Mouse (Mus musculus) kidney, adult 2 months (tissue): ENCODE results near the gene Adgb. TPM values are rescaled to one million over a fixed set of nuclear protein-coding genes. Genes with fewer than 3 reads are reported as not detected.
"Not testable (repeated sequence)": the region's sequence is repeated elsewhere in the genome, so short reads cannot be mapped to it uniquely, and the experiment has no call there.

ENCODE experiments used
- DNase-seq: peaks from one replicate; pipeline ENCODE4 v3.0.0; 2021
- H3K27ac ChIP-seq: fragments of 200-500 bp; 2 replicates; pipeline ENCODE4 v1.5.1; 2012; ENCODE audit warnings: low read depth, low read length, control low read depth, inconsistent platforms; ENCODE audit not compliant: insufficient read depth
- H3K27me3 ChIP-seq: fragments of 200-500 bp; replicated peaks from 2 replicates; pipeline ENCODE4 v1.6.1; 2012; ENCODE audit warnings: mild to moderate bottlenecking, moderate library complexity, low read length, inconsistent platforms; ENCODE audit not compliant: control insufficient read depth, insufficient read depth
- H3K36me3 ChIP-seq: fragments of 200-500 bp; 2 replicates; pipeline ENCODE4 v1.6.1; 2012; ENCODE audit warnings: mild to moderate bottlenecking, moderate library complexity, low read length, inconsistent platforms; ENCODE audit not compliant: control insufficient read depth, insufficient read depth
- H3K4me1 ChIP-seq: fragments of 200-500 bp; 2 replicates; pipeline ENCODE4 v1.6.1; 2011; ENCODE audit warnings: low read length; ENCODE audit not compliant: control insufficient read depth, insufficient read depth
- H3K4me3 ChIP-seq: fragments of 200-500 bp; 2 replicates; pipeline ENCODE4 v1.5.1; 2011; ENCODE audit warnings: mild to moderate bottlenecking, low read depth, low read length, control low read depth; ENCODE audit not compliant: insufficient read depth
- CTCF ChIP-seq: fragments of 200-500 bp; conservative IDR thresholded peaks from 2 replicates; pipeline ENCODE4 v1.5.1; 2011; ENCODE audit warnings: low read depth, mild to moderate bottlenecking, control low read depth, low read length, moderate library complexity, mixed read lengths; ENCODE audit not compliant: insufficient read depth, insufficient read length
- POLR2A ChIP-seq: fragments of 200-500 bp; IDR thresholded peaks from one replicate; pipeline ENCODE4 v1.6.1; 2011; ENCODE audit warnings: low read depth, low read length, control low read depth
- WGBS: fragments of 180-500 bp; shearing (Covaris S2); methylation state at CpG from one replicate; pipeline ENCODE4 v1.1.7; 2018; 5-methylcytosine and 5-hydroxymethylcytosine counted together
- polyA plus RNA-seq: library from polyadenylated mRNA; depleted of rRNA; stranded (reverse); fragments of >200 nt; gene quantifications from 2 replicates; pipeline ENCODE4 v1.2.3, GENCODE M21; 2012; rRNA removed

Adgb gene
- 0.07 and 0.09 TPM in 2 replicates for polyA plus RNA-seq

DNA sequence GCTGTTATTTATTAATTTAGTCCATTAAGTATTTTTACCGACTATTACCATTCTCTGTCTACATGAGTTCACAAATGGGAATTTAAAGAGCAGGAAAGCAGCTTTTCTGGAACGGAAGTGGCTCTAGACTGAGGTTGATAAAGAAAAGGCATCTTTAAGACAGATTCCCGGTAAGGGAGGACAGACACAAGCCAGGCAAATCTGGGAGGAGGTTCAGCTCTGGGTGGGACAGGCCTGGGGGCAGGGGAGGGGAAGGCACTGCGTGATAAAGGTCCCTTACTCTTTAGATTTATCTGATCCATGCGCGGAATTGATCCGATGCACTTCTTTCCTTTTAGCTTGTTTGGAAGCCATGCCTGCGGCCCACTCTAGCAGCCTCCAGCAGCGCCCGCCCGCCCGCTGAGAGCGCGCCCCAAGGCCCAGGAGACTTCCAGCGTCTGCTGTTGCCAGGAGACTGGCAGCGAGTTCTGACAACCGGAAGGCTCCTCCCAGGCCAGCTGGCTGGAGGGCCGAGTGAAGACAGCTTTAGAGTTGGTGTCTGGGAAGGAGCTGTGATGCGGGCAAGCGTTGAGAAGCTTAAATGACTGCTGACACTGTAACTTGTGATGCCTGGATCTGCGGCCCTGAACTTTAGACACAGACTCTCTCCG, at the start of gene Adgb:
Gene Adgb, minus strand, starts transcription at position 366 of the 650 bp plus-strand sequence.
- Histone ChIP-seq H3K4me3 (0 out of 2 replicates have a peak within 1 kb of the TSS, but pooled peaks have one; percentile 8), H3K4me1 (no peaks in the 10 kb centered on the region; the same call in 1 of the 2 replicates), H3K27ac (no peak within 1 kb of the TSS), H3K36me3 (no peaks in the 10 kb centered on the region), H3K27me3 (no peaks in the 10 kb centered on the region)
- WGBS: 11% methylated on average over 22 of the region's 22 CpGs
- peak; percentile 55 for DNase-seq
- TF ChIP-seq POLR2A: no peak
- no peak for TF ChIP-seq CTCF

DNA sequence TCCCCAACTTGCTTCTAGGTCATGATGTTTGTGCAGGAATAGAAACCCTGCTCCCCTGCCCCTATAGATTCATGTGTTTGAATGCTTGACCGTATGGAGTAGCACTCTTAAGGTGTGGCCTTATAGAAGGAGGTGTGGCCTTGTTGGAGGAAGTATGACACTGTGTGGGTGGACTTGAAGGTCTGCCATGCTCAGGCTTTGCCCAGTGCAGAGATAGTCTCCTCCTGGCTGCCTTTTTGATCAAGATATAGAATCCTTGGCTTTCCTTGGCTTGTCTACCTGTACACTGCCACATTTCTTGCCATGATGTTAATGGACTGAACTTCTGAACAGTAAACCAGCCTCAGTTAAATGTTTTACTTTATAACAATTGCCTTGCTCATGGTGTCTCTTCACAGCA, 8.0 kb upstream of the Adgb start:
- Histone ChIP-seq H3K27me3 (no peaks in the 10 kb centered on the region), H3K27ac (no peak overlapping the region), H3K4me3 (no peak overlapping the region), H3K36me3 (no peaks in the 10 kb centered on the region), H3K4me1 (no peaks in the 10 kb centered on the region)
- DNase-seq: no peak
- 68% methylated on average over 1 of the region's 1 CpGs for WGBS
- TF ChIP-seq POLR2A (no peak), CTCF (no peak)

DNA sequence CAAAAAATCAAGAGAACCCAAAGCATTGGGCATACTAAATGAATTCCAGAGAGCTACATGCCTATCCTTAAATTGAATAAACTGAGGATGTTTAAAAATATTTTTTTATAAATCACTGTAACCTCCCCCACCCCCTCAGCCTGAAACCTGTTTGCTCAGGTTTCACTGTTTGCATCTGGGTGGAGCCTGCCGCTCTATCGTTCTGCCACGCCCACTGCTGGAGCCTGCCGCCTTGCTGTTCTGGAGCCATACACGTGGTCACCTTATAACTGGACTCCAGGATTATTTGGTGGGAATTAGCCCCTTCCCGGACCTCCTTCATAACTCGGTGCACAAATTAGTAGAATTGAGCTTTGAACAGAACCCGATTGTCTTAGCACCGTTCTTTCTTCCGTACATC, 5.3 kb upstream of the Adgb start:
- 60% methylated on average over 10 of the region's 10 CpGs for WGBS
- not testable (repeated sequence) for H3K4me1 ChIP-seq, H3K27ac ChIP-seq, H3K36me3 ChIP-seq, H3K27me3 ChIP-seq, H3K4me3 ChIP-seq
- peak; percentile 10 for DNase-seq

DNA sequence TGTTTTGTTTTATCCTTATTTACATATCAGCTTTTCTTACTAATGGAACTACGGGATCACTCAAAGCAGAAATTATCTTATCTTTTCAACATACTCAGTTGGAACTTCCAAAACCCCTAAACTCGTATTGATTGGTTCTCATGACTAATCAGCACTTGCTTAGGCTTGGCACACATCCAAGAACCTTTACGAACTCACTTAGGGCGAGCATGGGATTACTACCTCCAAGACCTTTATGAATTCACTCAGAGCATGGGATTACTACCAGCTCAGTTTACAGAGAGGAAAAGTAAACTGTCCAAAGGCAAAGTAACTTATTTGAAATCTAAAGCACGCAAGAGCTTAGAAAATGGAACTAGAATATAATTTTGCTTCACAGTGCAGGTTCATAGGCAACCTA, 4.8 kb upstream of the Adgb start:
- no peak for DNase-seq
- Histone ChIP-seq H3K27ac (no peak overlapping the region), H3K4me3 (no peak overlapping the region)

DNA sequence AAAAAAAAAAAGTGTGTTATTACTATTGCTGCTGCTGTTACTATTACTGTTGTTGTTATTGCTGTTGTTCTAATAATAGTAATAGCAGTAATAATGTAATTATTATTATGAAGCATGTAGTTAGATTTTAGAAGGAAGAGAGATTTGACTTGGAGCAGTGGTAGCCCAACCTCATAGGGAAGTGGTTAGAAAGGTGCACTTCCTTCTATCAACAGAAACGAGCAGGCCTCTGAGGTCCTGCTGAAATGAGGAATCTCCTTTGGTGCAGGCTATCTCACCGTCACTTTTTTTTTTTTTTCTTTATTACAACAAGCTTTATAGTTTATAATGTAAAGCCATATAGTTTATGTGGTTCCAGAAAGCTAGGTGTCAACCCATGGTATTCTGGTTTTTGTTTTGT, 4.4 kb upstream of the Adgb start:
- no peak overlapping the region for H3K4me3 ChIP-seq

More for the DNA sequence above, 4.8 kb upstream of the Adgb start:
- Histone ChIP-seq H3K4me1 (no peaks in the 10 kb centered on the region), H3K27me3 (no peaks in the 10 kb centered on the region), H3K36me3 (no peaks in the 10 kb centered on the region)
- WGBS: 73% methylated on average over 5 of the region's 5 CpGs
- TF ChIP-seq CTCF (no peak), POLR2A (no peak)

DNA sequence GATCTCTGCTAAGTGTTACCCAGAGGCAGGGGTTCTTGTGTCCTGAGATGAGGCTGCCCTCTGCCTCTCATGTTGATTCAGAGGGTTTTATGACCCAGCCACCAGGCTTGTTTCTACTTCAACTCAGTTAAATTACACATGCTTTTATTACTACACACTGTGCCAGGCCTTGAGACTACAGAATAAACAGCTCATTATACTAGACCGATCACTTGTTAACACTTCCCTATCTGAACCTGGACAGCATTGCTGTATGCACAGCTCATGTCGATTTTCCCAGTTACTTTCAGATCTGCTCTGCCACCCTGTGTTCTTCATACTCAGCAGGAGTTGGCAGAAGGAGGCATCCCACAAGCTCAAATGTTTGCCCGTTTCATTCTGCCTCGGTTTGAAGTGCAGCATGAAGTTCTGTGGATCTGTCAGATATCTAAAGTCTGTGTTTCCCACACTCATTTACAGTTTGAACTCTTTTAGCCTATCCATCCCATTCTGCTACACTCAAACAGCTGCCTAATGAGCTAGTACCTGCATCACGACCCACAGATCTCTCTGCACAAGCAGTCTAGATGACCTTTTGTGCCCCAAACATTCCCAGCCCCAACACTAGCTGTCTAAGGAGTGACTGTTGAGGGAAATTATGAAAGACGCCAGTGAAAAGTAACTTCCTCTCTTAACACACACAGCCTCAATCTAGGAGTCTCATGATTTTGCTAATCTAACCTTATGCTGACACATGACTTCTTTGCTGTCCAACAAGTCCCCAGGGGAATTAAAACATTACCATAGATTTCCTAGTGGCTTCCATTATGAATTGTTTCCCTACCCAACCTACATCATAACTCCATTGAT, 3.2 kb downstream of the Adgb start:
- H3K36me3 ChIP-seq: no peaks in the 10 kb centered on the region
- no peaks in the 10 kb centered on the region; the same call in 1 of the 2 replicates for H3K4me1 ChIP-seq
- no peak overlapping the region for H3K27ac ChIP-seq
- no peaks in the 10 kb centered on the region for H3K27me3 ChIP-seq
- TF ChIP-seq CTCF: no peak
- no peak for TF ChIP-seq POLR2A
- no peak for DNase-seq
- H3K4me3 ChIP-seq: no peak overlapping the region
- 37% methylated on average over 6 of the region's 6 CpGs for WGBS

More for the DNA sequence above, 4.4 kb upstream of the Adgb start:
- 84% methylated on average over 2 of the region's 2 CpGs for WGBS
- H3K4me1 ChIP-seq: no peaks in the 10 kb centered on the region
- TF ChIP-seq CTCF: no peak
- no peak for TF ChIP-seq POLR2A
- no peaks in the 10 kb centered on the region for H3K36me3 ChIP-seq
- H3K27me3 ChIP-seq: no peaks in the 10 kb centered on the region
- no peak for DNase-seq
- no peak overlapping the region for H3K27ac ChIP-seq

DNA sequence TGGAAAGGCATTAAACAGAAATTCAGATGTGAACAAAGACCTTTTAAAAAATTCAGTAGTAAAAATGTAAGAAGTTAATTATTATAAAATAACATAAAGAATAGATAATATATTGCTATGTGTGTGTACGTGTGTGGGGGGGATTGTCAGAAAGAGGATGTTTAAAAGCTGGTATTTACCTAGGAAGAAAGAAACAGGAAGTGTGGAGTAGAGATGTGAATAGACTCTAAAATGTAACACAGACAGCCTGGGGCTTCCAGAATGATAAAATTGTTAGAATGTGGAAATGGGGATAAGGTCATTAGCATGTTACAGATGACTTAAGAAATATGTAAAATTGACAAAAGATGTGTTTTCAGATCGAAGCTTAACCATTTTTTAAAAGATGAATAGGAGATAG, 12.0 kb downstream of the Adgb start:
- no peak for TF ChIP-seq POLR2A
- TF ChIP-seq CTCF: no peak
- no peak overlapping the region for H3K27ac ChIP-seq
- H3K4me3 ChIP-seq: no peak overlapping the region
- no peaks in the 10 kb centered on the region for H3K36me3 ChIP-seq
- no peaks in the 10 kb centered on the region; the same call in 1 of the 2 replicates for H3K27me3 ChIP-seq
- DNase-seq: no peak
- WGBS: 50% methylated on average over 2 of the region's 2 CpGs
- no peaks in the 10 kb centered on the region for H3K4me1 ChIP-seq
